Mouse (Mus musculus): Measurements from ENCODE around the gene Traf5. TPM values are rescaled to one million over a fixed set of nuclear protein-coding genes. Genes with fewer than 3 reads are reported as not detected.

Gene Traf5
- polyA plus RNA-seq, 1 experiment from 2014 or later = 1.8 TPM

DNA sequence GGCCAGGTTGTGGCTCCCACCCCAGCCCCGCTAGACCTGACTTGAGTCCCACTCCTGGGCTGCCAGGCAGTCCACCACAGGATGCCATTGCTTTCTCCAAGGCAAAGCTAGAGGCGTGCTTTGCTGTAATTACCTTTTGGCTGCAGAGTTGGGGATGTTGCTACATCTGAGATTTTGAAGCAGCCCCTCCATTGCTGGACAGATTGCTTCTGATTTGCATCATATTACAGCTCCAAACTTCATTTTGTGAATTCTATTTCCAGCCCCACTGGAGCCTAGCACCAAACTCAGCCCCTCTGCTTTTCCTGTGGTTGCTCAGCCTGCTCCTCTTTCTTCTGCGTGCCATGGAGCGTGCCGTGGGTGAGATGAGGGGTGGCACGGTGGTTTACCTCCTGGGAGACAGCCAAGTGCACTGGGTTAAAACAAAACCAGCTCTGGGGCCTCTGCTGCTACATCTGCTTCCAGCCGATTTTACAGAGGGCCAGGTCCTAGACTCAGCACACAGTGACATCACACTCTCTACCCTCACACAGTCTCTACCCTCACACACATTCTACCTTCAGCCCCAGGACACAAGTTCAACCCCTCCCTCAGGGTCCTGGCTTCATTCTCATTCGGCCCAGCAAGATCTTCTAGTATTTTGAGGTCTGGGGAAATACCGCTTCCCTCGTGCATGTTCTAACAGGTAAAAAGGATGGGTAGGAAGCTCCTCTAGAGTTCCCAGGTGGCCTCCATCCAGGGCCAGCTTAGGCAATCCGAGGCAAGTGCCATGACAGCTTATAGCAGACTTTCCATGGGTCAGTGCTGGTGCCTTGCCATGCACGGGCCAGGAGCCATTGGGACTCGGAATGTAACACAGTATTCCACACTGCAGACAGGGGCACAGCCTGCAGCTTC, 117.6 kb downstream of the Traf5 start:
- 70% methylated on average over 13 of the region's 13 CpGs for WGBS
- H3K9me3 ChIP-seq = no peaks in the 10 kb centered on the region
- H3K9ac ChIP-seq = no peak overlapping the region
- H3K4me3 ChIP-seq = no peak overlapping the region
- no peaks in the 10 kb centered on the region for H3K27me3 ChIP-seq (replicated peaks)
- no peak for ATAC-seq (replicated peaks)
- peaks cover 15% of the 10 kb centered on the region for H3K4me1 ChIP-seq
- no peaks in the 10 kb centered on the region for H3K36me3 ChIP-seq (replicated peaks)
- no peak overlapping the region for H3K4me2 ChIP-seq
- no peak overlapping the region for H3K27ac ChIP-seq

DNA sequence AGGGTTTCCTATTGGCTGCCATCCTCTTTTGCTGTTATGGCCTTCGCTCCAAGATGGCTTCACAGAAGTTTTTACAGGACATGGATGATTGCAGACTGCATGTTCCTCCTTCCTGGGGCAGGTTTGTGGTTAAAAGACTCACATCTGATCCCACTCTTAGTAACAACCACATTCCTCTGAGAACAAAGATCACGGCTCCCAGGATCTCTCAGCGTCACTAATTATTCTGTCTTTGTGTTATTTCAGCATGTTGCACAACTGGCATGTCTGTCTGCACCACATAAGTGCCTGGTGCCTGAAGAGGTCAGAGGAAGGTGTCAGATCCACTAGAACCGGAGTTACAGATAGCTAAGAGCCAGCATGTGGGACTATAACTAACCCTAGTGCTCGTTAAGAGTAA, 122.4 kb downstream of the Traf5 start:
- ATAC-seq (replicated peaks) = no peak
- no peak overlapping the region for H3K9ac ChIP-seq
- no peak overlapping the region for H3K4me2 ChIP-seq
- H3K4me3 ChIP-seq = no peak overlapping the region
- no peaks in the 10 kb centered on the region for H3K27me3 ChIP-seq (replicated peaks)
- no peaks in the 10 kb centered on the region for H3K4me1 ChIP-seq
- 69% methylated on average over 5 of the region's 5 CpGs for WGBS
- no peak overlapping the region for H3K27ac ChIP-seq
- H3K9me3 ChIP-seq = no peaks in the 10 kb centered on the region
- H3K36me3 ChIP-seq (replicated peaks) = no peaks in the 10 kb centered on the region

DNA sequence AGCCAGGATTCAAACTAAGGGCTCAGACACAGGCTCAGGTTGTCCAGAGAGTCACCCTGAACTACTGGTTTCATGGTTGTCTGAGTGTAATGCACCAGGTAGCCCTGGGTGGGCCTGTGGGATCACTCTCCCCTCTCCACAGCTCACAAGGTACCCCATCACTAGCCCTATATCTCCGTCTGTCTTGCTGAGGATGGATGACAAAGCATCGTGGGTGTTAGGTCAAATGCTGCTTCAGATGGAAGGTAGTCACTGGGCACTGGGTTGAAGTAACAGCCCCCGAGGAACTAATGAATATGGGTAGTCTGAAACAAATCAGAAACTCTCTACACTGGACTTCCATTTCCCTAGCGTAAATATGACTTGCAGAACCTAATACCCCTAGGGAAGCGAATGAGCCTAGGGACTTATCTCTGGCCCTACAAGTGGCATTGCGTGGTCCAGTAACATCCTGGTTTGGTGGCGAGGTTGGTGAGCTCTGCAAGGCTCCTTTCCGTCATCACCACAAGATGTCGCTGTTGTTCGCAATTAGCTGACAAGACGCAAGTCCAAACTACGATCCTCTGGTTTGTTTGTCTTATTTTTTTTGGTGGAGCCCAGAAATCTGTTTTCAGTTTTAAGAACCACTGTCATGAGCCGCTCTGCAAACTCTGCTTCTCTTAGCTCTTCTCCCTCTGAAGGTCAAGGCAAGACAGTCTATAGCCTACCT, 127.4 kb downstream of the Traf5 start:
- Histone ChIP-seq H3K4me2 (no peak overlapping the region), H3K27me3 (replicated peaks) (no peaks in the 10 kb centered on the region)

DNA sequence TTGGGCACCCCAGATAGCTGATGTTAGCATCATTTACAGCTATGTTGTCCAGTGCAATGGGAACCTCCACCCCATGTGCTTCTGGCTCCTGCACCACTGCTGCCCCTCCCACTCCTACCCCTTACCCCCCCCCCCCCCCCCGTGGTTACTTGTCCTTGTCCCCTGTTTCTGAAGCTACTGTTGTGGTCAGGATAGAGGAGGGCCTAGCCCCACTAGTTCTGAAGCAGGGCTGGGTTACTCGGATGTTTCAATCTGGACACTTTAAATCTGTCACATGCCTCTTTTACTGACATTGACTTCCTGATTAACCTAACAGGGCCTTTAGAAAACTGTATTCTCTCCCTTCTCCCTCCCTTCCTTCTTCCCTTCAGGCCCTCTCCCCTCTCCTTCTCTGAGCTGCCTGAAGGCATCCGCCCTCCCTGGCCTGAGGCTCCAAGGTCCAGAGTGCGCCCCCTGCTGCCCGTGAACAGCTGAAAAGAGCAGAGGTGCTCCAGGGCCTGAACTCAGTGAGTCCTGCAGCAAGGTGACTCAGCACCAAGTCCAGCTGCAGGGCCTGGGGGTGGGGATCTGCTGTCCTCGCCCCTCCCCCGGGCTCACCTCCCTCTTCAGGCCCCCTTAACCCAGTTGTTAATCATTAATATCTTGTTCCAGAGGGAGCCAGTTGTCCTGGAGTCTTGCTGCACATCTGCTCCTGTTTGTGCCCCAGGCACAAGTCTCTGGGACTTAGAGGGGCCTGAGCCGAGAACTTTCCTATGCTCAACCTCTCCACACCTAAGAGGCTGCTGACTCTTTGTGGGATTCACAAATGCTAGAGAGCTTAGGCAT, 128.2 kb downstream of the Traf5 start:
- Histone ChIP-seq H3K9ac (no peak overlapping the region), H3K27ac (no peak overlapping the region), H3K4me1 (no peaks in the 10 kb centered on the region), H3K27me3 (replicated peaks) (no peaks in the 10 kb centered on the region), H3K4me3 (no peak overlapping the region), H3K4me2 (no peak overlapping the region), H3K36me3 (replicated peaks) (no peaks in the 10 kb centered on the region), H3K9me3 (no peaks in the 10 kb centered on the region)
- 24% methylated on average over 8 of the region's 8 CpGs for WGBS
- peak; percentile 63; the same call in 1 of the 2 replicates for ATAC-seq (replicated peaks)

More for the DNA sequence above, 127.4 kb downstream of the Traf5 start:
- no peaks in the 10 kb centered on the region for H3K4me1 ChIP-seq
- H3K4me3 ChIP-seq = no peak overlapping the region
- no peak overlapping the region for H3K9ac ChIP-seq
- H3K9me3 ChIP-seq = no peaks in the 10 kb centered on the region
- no peak overlapping the region for H3K27ac ChIP-seq
- 20% methylated on average over 13 of the region's 13 CpGs for WGBS
- H3K36me3 ChIP-seq (replicated peaks) = no peaks in the 10 kb centered on the region
- peak; percentile 58 for ATAC-seq (replicated peaks)

DNA sequence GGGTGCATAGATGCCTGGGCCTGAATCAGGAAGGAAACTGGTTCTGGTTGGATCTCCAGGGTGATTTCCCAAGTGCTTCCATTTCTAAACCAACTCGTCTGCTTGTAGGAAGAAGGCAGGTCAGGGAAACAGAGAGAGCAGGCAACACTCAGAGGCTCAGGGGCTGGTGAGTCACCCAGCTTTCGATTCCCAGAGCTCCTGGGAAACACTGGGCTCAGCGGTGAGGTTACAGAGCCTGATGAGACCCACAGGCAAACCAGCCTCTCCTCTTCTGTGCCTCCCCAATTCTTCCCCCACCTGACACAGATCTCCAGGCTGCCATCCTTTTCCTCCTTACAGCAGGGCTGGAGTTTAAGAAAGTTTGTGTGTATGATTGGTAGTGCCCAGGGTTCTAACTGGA, 128.9 kb downstream of the Traf5 start:
- H3K27ac ChIP-seq = no peak overlapping the region
- H3K9me3 ChIP-seq = no peaks in the 10 kb centered on the region
- H3K27me3 ChIP-seq (replicated peaks) = no peaks in the 10 kb centered on the region
- no peak overlapping the region for H3K9ac ChIP-seq
- no peak overlapping the region for H3K4me3 ChIP-seq
- no peak overlapping the region for H3K4me2 ChIP-seq
- 73% methylated on average over 3 of the region's 3 CpGs for WGBS
- no peak for ATAC-seq (replicated peaks)
- no peaks in the 10 kb centered on the region for H3K36me3 ChIP-seq (replicated peaks)
- H3K4me1 ChIP-seq = no peaks in the 10 kb centered on the region

DNA sequence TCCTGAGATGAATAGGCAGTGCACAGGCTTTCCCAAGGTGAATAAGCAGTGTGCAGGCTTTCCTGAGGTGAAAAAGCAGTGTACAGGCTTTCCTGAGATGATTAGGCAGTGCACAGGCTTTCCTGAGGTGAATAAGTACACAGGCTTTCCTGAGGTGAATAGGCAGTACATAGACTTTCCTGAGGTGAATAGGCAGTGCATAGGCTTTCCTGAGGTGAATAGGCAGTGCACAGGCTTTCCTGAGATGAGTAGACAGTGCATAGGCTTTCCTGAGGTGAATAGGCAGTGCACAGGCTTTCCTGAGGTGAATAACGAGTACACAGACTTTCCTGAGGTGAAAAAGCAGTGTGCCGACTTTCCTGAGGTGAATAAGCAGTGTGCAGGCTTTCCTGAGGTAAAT, 131.4 kb downstream of the Traf5 start:
- Histone ChIP-seq H3K9ac (no peak overlapping the region), H3K27me3 (replicated peaks) (no peaks in the 10 kb centered on the region), H3K4me1 (no peaks in the 10 kb centered on the region), H3K4me3 (no peak overlapping the region), H3K9me3 (no peaks in the 10 kb centered on the region), H3K36me3 (replicated peaks) (no peaks in the 10 kb centered on the region), H3K27ac (no peak overlapping the region), H3K4me2 (no peak overlapping the region)
- WGBS = 55% methylated on average over 2 of the region's 2 CpGs
- no peak for ATAC-seq (replicated peaks)

DNA sequence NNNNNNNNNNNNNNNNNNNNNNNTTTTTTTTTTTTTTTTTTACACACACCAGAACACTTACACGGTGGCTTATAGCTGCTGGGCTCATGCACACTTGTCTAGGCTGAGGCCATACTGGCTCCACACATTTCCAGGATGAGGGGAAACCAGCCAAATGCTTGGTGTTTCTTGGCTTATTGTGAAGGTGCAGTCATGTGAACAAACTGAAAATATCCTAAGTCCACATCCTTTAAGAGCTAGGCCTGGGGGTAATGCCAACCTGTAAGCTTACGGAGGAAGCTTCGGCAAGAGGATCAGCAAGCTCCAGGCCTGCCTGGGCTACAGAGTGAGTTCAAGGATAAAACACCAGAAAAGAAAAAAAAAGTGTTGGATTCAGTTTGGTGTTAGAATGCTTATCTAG, 135.0 kb downstream of the Traf5 start:
- no peak overlapping the region for H3K9ac ChIP-seq
- no peak overlapping the region for H3K27ac ChIP-seq
- no peak overlapping the region for H3K4me3 ChIP-seq
- no peak overlapping the region for H3K4me2 ChIP-seq
- H3K9me3 ChIP-seq = no peaks in the 10 kb centered on the region
- no peak for ATAC-seq (replicated peaks)
- H3K27me3 ChIP-seq (replicated peaks) = no peaks in the 10 kb centered on the region
- H3K4me1 ChIP-seq = no peaks in the 10 kb centered on the region
- WGBS = 78% methylated on average over 2 of the region's 3 CpGs
- H3K36me3 ChIP-seq (replicated peaks) = no peaks in the 10 kb centered on the region

DNA sequence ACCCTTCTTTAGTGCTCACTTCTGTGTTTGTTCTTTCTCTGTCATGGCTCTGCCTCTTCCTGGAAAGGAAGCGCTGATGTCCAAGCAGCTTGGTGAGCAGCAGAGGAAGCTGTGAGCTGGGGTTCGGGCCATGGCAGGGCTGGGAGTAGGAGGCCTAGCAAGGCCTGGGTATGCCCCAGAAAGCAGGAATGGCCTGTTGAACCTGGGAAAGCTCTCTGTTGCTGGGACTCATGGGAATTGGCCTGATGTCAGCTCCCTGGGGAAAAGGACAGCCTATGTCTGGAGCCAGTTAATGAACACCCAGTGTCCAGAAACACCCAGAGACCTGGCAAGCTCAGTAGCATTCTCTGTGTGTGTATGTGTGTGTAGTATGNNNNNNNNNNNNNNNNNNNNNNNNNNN, 135.5 kb downstream of the Traf5 start:
- ATAC-seq (replicated peaks) = no peak
- WGBS = 93% methylated on average over 2 of the region's 2 CpGs

DNA sequence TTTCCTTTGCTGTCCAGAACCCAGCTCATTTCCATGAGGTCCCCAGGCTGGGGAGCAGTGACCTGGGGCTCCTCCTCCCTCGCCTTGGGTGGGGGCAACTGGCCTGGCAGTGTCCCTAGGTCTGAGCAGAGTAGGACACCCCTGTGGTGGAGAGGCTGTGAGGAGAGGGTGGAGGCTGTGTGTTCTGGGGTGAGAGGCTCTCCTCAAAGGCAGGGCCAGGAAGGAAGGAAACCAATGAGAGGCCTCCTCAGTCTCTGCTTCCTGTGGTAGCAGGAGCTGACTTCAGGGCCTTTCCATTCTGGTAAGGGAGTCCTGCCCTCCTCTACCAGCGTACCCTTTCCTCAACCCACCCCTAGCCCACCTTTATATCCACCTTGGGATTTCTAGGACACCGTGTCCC, 136.1 kb downstream of the Traf5 start:
- Histone ChIP-seq H3K27ac (no peak overlapping the region), H3K4me2 (no peak overlapping the region), H3K9me3 (no peaks in the 10 kb centered on the region), H3K4me3 (no peak overlapping the region), H3K27me3 (replicated peaks) (no peaks in the 10 kb centered on the region), H3K36me3 (replicated peaks) (no peaks in the 10 kb centered on the region), H3K9ac (no peak overlapping the region), H3K4me1 (no peaks in the 10 kb centered on the region)
- 67% methylated on average over 3 of the region's 3 CpGs for WGBS
- no peak for ATAC-seq (replicated peaks)

More for the DNA sequence above, 135.5 kb downstream of the Traf5 start:
- Histone ChIP-seq H3K4me2 (no peak overlapping the region), H3K27ac (no peak overlapping the region), H3K27me3 (replicated peaks) (no peaks in the 10 kb centered on the region), H3K9me3 (no peaks in the 10 kb centered on the region), H3K36me3 (replicated peaks) (no peaks in the 10 kb centered on the region), H3K9ac (no peak overlapping the region), H3K4me1 (no peaks in the 10 kb centered on the region), H3K4me3 (no peak overlapping the region)

DNA sequence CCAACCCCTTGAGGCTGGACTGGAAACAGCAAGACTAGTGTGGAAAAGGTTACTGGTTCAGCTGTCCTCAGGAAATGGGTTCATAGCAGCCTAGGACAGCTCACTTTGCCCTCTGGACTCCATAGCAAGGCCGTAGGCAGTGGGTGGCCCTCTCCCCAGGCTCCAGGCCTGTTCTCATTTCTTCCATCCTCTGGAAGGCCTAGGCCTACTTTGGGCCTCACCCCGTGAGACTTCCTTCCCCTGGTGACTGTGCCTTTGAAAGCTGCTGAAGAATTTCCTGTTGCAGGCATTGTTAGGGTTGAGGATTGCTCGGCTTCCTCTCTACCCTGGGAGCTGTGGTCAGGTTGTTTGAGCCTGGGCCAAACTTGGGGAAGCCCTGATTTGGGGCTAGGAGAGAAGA, 137.3 kb downstream of the Traf5 start:
- H3K4me1 ChIP-seq = no peaks in the 10 kb centered on the region
- no peak overlapping the region for H3K27ac ChIP-seq
- no peak overlapping the region for H3K4me2 ChIP-seq
- 63% methylated on average over 3 of the region's 3 CpGs for WGBS
- H3K27me3 ChIP-seq (replicated peaks) = no peaks in the 10 kb centered on the region
- H3K36me3 ChIP-seq (replicated peaks) = no peaks in the 10 kb centered on the region
- no peak overlapping the region for H3K9ac ChIP-seq
- no peak for ATAC-seq (replicated peaks)
- no peaks in the 10 kb centered on the region for H3K9me3 ChIP-seq
- H3K4me3 ChIP-seq = no peak overlapping the region

DNA sequence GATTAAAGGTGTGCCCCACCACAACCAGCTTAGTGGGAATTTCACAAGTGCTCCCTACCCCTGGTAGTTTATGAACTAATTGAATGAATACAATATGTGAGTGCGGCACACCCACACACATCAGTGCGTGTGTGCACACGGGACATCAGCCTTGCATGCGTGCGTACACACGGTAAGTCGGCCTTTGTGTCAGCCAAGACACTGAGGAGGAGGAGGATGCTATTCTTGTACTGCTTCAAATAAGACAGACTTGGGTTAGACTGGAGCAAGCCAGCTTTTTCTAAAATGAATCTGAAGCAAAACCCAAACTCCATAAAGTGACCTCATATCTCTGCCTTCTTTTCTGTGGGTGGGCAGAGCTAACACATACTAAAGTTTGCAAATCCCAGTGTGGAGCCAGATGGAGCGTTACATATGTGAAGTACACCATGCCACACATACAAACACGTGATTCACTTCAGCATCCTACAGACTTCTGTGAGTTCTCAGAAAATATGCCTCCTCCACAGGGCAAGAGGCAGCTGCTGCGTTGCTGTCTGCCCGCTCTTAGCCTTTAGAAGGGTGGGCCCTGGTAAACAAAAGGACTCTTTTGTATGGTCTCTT, 139.5 kb downstream of the Traf5 start:
- H3K9ac ChIP-seq = no peak overlapping the region
- no peaks in the 10 kb centered on the region for H3K27me3 ChIP-seq (replicated peaks)
- WGBS = 88% methylated on average over 11 of the region's 11 CpGs
- no peak overlapping the region for H3K4me3 ChIP-seq
- H3K27ac ChIP-seq = no peak overlapping the region
- no peaks in the 10 kb centered on the region for H3K4me1 ChIP-seq
- ATAC-seq (replicated peaks) = no peak
- H3K9me3 ChIP-seq = no peaks in the 10 kb centered on the region
- no peaks in the 10 kb centered on the region for H3K36me3 ChIP-seq (replicated peaks)
- H3K4me2 ChIP-seq = no peak overlapping the region

DNA sequence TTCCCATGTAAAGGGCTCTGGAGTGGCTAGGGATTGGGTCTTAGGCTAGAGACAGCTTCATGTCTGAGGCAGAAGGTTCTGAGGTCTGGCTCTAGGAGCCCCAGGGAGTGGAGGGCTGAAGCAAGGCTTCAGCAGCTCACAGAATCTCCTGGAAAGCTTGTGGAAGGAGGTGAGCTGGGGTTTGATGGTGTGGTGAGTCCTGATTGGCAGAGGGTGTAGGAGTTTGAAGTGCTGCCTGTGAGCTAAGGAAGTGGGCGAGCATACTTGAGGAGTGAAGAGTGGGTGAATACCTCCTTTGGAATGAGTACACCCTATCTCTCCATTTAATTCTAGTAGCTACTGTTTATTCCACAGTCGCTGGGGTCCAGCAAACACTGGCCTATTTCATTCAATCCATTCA, 141.7 kb downstream of the Traf5 start:
- no peak overlapping the region for H3K9ac ChIP-seq
- no peak overlapping the region for H3K27ac ChIP-seq
- H3K4me3 ChIP-seq = no peak overlapping the region
- no peak for ATAC-seq (replicated peaks)
- no peaks in the 10 kb centered on the region for H3K27me3 ChIP-seq (replicated peaks)
- H3K4me2 ChIP-seq = no peak overlapping the region
- no peaks in the 10 kb centered on the region for H3K4me1 ChIP-seq
- H3K9me3 ChIP-seq = no peaks in the 10 kb centered on the region
- no peaks in the 10 kb centered on the region for H3K36me3 ChIP-seq (replicated peaks)
- 65% methylated on average over 2 of the region's 2 CpGs for WGBS

Data from midbrain, embryonic 15.5 days (tissue).